In the genomic region with DNA sequence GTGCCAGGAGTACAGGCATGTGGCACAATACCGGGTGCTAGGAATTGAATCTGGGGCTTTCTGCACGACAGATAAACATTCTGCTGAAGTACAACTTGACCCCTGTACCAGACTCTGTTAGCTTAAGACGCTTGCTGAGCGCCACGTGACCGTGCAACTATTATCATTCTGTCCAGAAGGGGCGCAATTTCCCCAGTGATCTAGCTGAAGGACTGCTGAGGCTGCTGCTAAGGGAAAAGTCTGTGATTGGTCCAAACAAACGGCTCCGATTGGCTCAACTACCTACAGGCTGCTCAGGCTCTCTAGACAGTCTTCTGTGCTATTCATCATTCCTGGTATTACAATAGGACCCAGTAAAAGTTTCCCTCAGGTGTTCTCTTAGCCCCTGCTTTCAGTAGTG, we compare ENCODE assay signal across 8 mouse cellular contexts. TPM values are rescaled to one million over a fixed set of nuclear protein-coding genes. Genes with fewer than 3 reads are reported as not detected.
DNase-seq lines count a peak whose midpoint lies in the region; ATAC-seq and TF ChIP-seq lines count a peak whose summit lies in the region.

No protein-coding gene starts in this region.

- H3K27ac ChIP-seq in bone marrow, adult 2 months (ENCODE audit: control insufficient read depth, insufficient read depth, low read depth, low read length, poor library complexity), result no peak overlapping the region
- H3K27ac ChIP-seq in embryonic facial prominence, embryonic 15.5 days (replicated peaks), result no peak overlapping the region
- H3K27ac ChIP-seq in heart, embryonic 10.5 days, result peak overlapping the region; percentile 44; the same call in 1 of the 2 replicates
- H3K27ac ChIP-seq in kidney, embryonic 14.5 days (ENCODE audit: low read depth, low read length), result no peak overlapping the region
- no peak overlapping the region for H3K27ac ChIP-seq in limb, embryonic 14.5 days (replicated peaks; ENCODE audit: low read depth, low read length)
- H3K27ac ChIP-seq in midbrain, postnatal 0 days (ENCODE audit: low read depth, low read length), result no peak overlapping the region

- no peak for TF ChIP-seq POLR2A in bone marrow, adult 2 months (IDR thresholded peaks at IDR 0.05; ENCODE audit: borderline replicate concordance, control insufficient read depth, low read depth, low read length)
- no peak for TF ChIP-seq POLR2A in limb, embryonic 14.5 days (IDR thresholded peaks at IDR 0.05; ENCODE audit: borderline replicate concordance, extremely low read depth, insufficient read depth, insufficient read length)

- no peaks in the 10 kb centered on the region for H3K27me3 ChIP-seq in embryonic facial prominence, embryonic 15.5 days
- peaks cover 5% of the 10 kb centered on the region; the same call in 1 of the 2 replicates for H3K27me3 ChIP-seq in heart, embryonic 10.5 days (ENCODE audit: insufficient read depth, poor library complexity, severe bottlenecking)
- H3K27me3 ChIP-seq in kidney, embryonic 14.5 days (ENCODE audit: control insufficient read depth, insufficient read depth, low read length), result no peaks in the 10 kb centered on the region
- no peaks in the 10 kb centered on the region; the same call in 1 of the 2 replicates for H3K27me3 ChIP-seq in limb, embryonic 14.5 days (ENCODE audit: control insufficient read depth, insufficient read depth, low read length)
- no peaks in the 10 kb centered on the region for H3K27me3 ChIP-seq in midbrain, postnatal 0 days (ENCODE audit: insufficient read depth, low read length)

- H3K9me3 ChIP-seq in embryonic facial prominence, embryonic 15.5 days (replicated peaks), result no peaks in the 10 kb centered on the region
- H3K9me3 ChIP-seq in heart, embryonic 10.5 days, result no peaks in the 10 kb centered on the region
- H3K9me3 ChIP-seq in kidney, embryonic 14.5 days (ENCODE audit: control insufficient read depth, low read length), result no peaks in the 10 kb centered on the region
- H3K9me3 ChIP-seq in limb, embryonic 14.5 days (ENCODE audit: control insufficient read depth, low read length), result no peaks in the 10 kb centered on the region
- no peaks in the 10 kb centered on the region for H3K9me3 ChIP-seq in midbrain, postnatal 0 days (ENCODE audit: low read length)

- 1% methylated on average over 9 of the region's 9 CpGs for WGBS in bone marrow, adult 2 months
- WGBS in embryonic facial prominence, embryonic 15.5 days, result under 1% methylated on average over 9 of the region's 9 CpGs
- WGBS in heart, embryonic 10.5 days, result under 1% methylated on average over 9 of the region's 9 CpGs
- WGBS in kidney, embryonic 14.5 days, result under 1% methylated on average over 9 of the region's 9 CpGs
- WGBS in limb, embryonic 14.5 days, result 2% methylated on average over 9 of the region's 9 CpGs
- WGBS in midbrain, postnatal 0 days, result 1% methylated on average over 9 of the region's 9 CpGs

- peak overlapping the region; percentile 36 for H3K4me2 ChIP-seq in embryonic facial prominence, embryonic 15.5 days (replicated peaks)
- peak overlapping the region; percentile 40 for H3K4me2 ChIP-seq in kidney, embryonic 14.5 days (replicated peaks; ENCODE audit: low read depth, low read length)
- 0 out of 2 replicates have a peak overlapping the region, but pooled peaks have one; percentile 27 for H3K4me2 ChIP-seq in limb, embryonic 14.5 days (replicated peaks; ENCODE audit: low read depth, low read length, severe bottlenecking)
- H3K4me2 ChIP-seq in midbrain, postnatal 0 days (ENCODE audit: low read depth, low read length, poor library complexity, severe bottlenecking), result peak overlapping the region; percentile 45

- peak; percentile 91 for DNase-seq in A20 (ENCODE audit: low read depth, low spot score)
- DNase-seq in heart, embryonic 10.5 days (ENCODE audit: low spot score), result peak; percentile 95
- peak; percentile 94 for DNase-seq in limb, embryonic 14.5 days (ENCODE audit: low spot score)
- DNase-seq in midbrain, postnatal 0 days (ENCODE audit: low spot score), result peak; percentile 95
- peak; percentile 78 to 91 for DNase-seq in spleen, postnatal 14 days (ENCODE audit: low spot score in 2 of 2)

- H3K9ac ChIP-seq in embryonic facial prominence, embryonic 15.5 days, result no peak overlapping the region
- no peak overlapping the region for H3K9ac ChIP-seq in kidney, embryonic 14.5 days (ENCODE audit: low read depth, low read length)
- H3K9ac ChIP-seq in limb, embryonic 14.5 days (ENCODE audit: low read depth, low read length, severe bottlenecking), result no peak overlapping the region
- H3K9ac ChIP-seq in midbrain, postnatal 0 days (replicated peaks; ENCODE audit: low read length, poor library complexity, severe bottlenecking), result no peak overlapping the region

- H3K4me3 ChIP-seq in bone marrow, adult 2 months (replicated peaks; ENCODE audit: control insufficient read depth, low read depth, low read length), result no peak overlapping the region
- no peak overlapping the region for H3K4me3 ChIP-seq in embryonic facial prominence, embryonic 15.5 days (replicated peaks)
- peak overlapping the region; percentile 41 for H3K4me3 ChIP-seq in heart, embryonic 10.5 days
- H3K4me3 ChIP-seq in kidney, embryonic 14.5 days (ENCODE audit: low read length), result peak overlapping the region; percentile 19; the same call in 1 of the 2 replicates
- 0 out of 2 replicates have a peak overlapping the region, but pooled peaks have one; percentile 3 for H3K4me3 ChIP-seq in limb, embryonic 14.5 days (replicated peaks; ENCODE audit: low read length)
- peak overlapping the region; percentile 13 for H3K4me3 ChIP-seq in midbrain, postnatal 0 days (ENCODE audit: low read depth, low read length)

- peak; percentile 92 for TF ChIP-seq CTCF in bone marrow, adult 2 months (IDR thresholded peaks at IDR 0.05; ENCODE audit: control insufficient read depth, insufficient read depth, low read length)
- peak; percentile 98 for TF ChIP-seq CTCF in midbrain, postnatal 0 days (IDR thresholded peaks at IDR 0.05)

- peak; percentile 58 for ATAC-seq in embryonic facial prominence, embryonic 15.5 days (ENCODE audit: insufficient number of reproducible peaks, low FRiP score, low TSS enrichment, low read depth)
- ATAC-seq in kidney, embryonic 14.5 days (ENCODE audit: low FRiP score, low TSS enrichment), result peak; percentile 75
- ATAC-seq in limb, embryonic 14.5 days (ENCODE audit: low FRiP score, low read depth), result peak; percentile 78
- peak; percentile 84 for ATAC-seq in midbrain, postnatal 0 days (ENCODE audit: low FRiP score)

- no peaks in the 10 kb centered on the region for H3K36me3 ChIP-seq in embryonic facial prominence, embryonic 15.5 days
- H3K36me3 ChIP-seq in heart, embryonic 10.5 days, result no peaks in the 10 kb centered on the region
- H3K36me3 ChIP-seq in kidney, embryonic 14.5 days (ENCODE audit: control insufficient read depth, insufficient read depth, low read length), result no peaks in the 10 kb centered on the region
- H3K36me3 ChIP-seq in limb, embryonic 14.5 days (ENCODE audit: control insufficient read depth, insufficient read depth, low read length), result no peaks in the 10 kb centered on the region
- H3K36me3 ChIP-seq in midbrain, postnatal 0 days (ENCODE audit: insufficient read depth, low read length), result no peaks in the 10 kb centered on the region

- peaks cover 2% of the 10 kb centered on the region for H3K4me1 ChIP-seq in bone marrow, adult 2 months (ENCODE audit: control insufficient read depth, insufficient read depth, low read length)
- H3K4me1 ChIP-seq in embryonic facial prominence, embryonic 15.5 days, result peaks cover 14% of the 10 kb centered on the region
- peaks cover 38% of the 10 kb centered on the region for H3K4me1 ChIP-seq in heart, embryonic 10.5 days
- H3K4me1 ChIP-seq in kidney, embryonic 14.5 days (ENCODE audit: control insufficient read depth, insufficient read depth, low read length), result peaks cover 12% of the 10 kb centered on the region; the same call in 1 of the 2 replicates
- peaks cover 7% of the 10 kb centered on the region; the same call in 1 of the 2 replicates for H3K4me1 ChIP-seq in limb, embryonic 14.5 days (ENCODE audit: control insufficient read depth, insufficient read depth, low read length)
- H3K4me1 ChIP-seq in midbrain, postnatal 0 days (ENCODE audit: insufficient read depth, low read length), result peaks cover 4% of the 10 kb centered on the region; the same call in 1 of the 2 replicates

RNA-seq across cellular contexts. Expression of a gene that starts 4.6 kb away (rescaled TPM):
- polyA plus RNA-seq in bone marrow, adult 2 months (2011; ENCODE audit: insufficient read depth, insufficient read length, low replicate concordance, missing spikeins), result 68.0 and 74.9 TPM in 2 replicates
- 102 and 113 TPM in 2 replicates for polyA plus RNA-seq in embryonic facial prominence, embryonic 15.5 days (2015; fragmentation: Nextera tagmentation; extraction: Ambion mirVana)
- 86.5 and 91.3 TPM in 2 replicates for polyA plus RNA-seq in heart, embryonic 10.5 days (2016; fragmentation: Nextera tagmentation; extraction: Ambion mirVana)
- polyA plus RNA-seq in kidney, embryonic 14.5 days (2014; fragmentation: Nextera tagmentation; extraction: Ambion mirVana), result 69.0 and 106 TPM in 2 replicates
- polyA plus RNA-seq in limb, embryonic 14.5 days (2012; rRNA removed), result 34.3 and 52.1 TPM in 2 replicates
- 76.4 and 83.1 TPM in 2 replicates for polyA plus RNA-seq in limb, embryonic 14.5 days (2014; fragmentation: Nextera tagmentation; extraction: Ambion mirVana)
- total RNA-seq in midbrain, postnatal 0 days (2014; rRNA removed), result 10.1 and 23.1 TPM in 2 replicates
- polyA plus RNA-seq in midbrain, postnatal 0 days (2015; fragmentation: Nextera tagmentation; extraction: Ambion mirVana), result 22.9 and 23.4 TPM in 2 replicates

RNA-seq across cellular contexts. Expression of a gene that starts 12.7 kb away (rescaled TPM):
- 6.6 and 9.1 TPM in 2 replicates for polyA plus RNA-seq in bone marrow, adult 2 months (2011; ENCODE audit: insufficient read depth, insufficient read length, low replicate concordance, missing spikeins)
- polyA plus RNA-seq in embryonic facial prominence, embryonic 15.5 days (2015; fragmentation: Nextera tagmentation; extraction: Ambion mirVana), result 19.9 and 23.0 TPM in 2 replicates
- polyA plus RNA-seq in heart, embryonic 10.5 days (2016; fragmentation: Nextera tagmentation; extraction: Ambion mirVana), result 25.5 and 28.6 TPM in 2 replicates
- 15.7 and 25.0 TPM in 2 replicates for polyA plus RNA-seq in kidney, embryonic 14.5 days (2014; fragmentation: Nextera tagmentation; extraction: Ambion mirVana)
- polyA plus RNA-seq in limb, embryonic 14.5 days (2012; rRNA removed), result 25.5 and 36.0 TPM in 2 replicates
- 21.6 and 23.7 TPM in 2 replicates for polyA plus RNA-seq in limb, embryonic 14.5 days (2014; fragmentation: Nextera tagmentation; extraction: Ambion mirVana)
- 28.7 and 33.5 TPM in 2 replicates for total RNA-seq in midbrain, postnatal 0 days (2014; rRNA removed)
- polyA plus RNA-seq in midbrain, postnatal 0 days (2015; fragmentation: Nextera tagmentation; extraction: Ambion mirVana), result 14.5 and 15.9 TPM in 2 replicates

RNA-seq across cellular contexts. Expression of a gene that starts 48.2 kb away (rescaled TPM):
- polyA plus RNA-seq in bone marrow, adult 2 months (2011; ENCODE audit: insufficient read depth, insufficient read length, low replicate concordance, missing spikeins), result 17.5 and 25.7 TPM in 2 replicates
- polyA plus RNA-seq in embryonic facial prominence, embryonic 15.5 days (2015; fragmentation: Nextera tagmentation; extraction: Ambion mirVana), result 61.7 and 65.5 TPM in 2 replicates
- polyA plus RNA-seq in heart, embryonic 10.5 days (2016; fragmentation: Nextera tagmentation; extraction: Ambion mirVana), result 77.3 and 80.5 TPM in 2 replicates
- 72.8 and 72.9 TPM in 2 replicates for polyA plus RNA-seq in kidney, embryonic 14.5 days (2014; fragmentation: Nextera tagmentation; extraction: Ambion mirVana)
- polyA plus RNA-seq in limb, embryonic 14.5 days (2012; rRNA removed), result 82.5 and 88.5 TPM in 2 replicates
- 67.7 and 70.7 TPM in 2 replicates for polyA plus RNA-seq in limb, embryonic 14.5 days (2014; fragmentation: Nextera tagmentation; extraction: Ambion mirVana)
- 47.1 and 53.4 TPM in 2 replicates for total RNA-seq in midbrain, postnatal 0 days (2014; rRNA removed)
- polyA plus RNA-seq in midbrain, postnatal 0 days (2015; fragmentation: Nextera tagmentation; extraction: Ambion mirVana), result 52.0 and 55.5 TPM in 2 replicates

Comparison
In these comparisons a context has a peak if more than half of its experiments do, and no peak if none do; other contexts are left out.
1. H3K4me3 ChIP-seq: peak in heart, embryonic 10.5 days (single experiment), kidney, embryonic 14.5 days (single experiment), limb, embryonic 14.5 days (single experiment) and midbrain, postnatal 0 days (single experiment); none in bone marrow, adult 2 months (single experiment) and embryonic facial prominence, embryonic 15.5 days (single experiment).
2. Peak in every context shown above with its lines, with median percentiles within 50 percentile points of each other: DNase-seq, ATAC-seq and H3K4me2 ChIP-seq.